Mouse (Mus musculus): Measurements from ENCODE around the gene Tgfbr3l.

Gene Tgfbr3l

DNA sequence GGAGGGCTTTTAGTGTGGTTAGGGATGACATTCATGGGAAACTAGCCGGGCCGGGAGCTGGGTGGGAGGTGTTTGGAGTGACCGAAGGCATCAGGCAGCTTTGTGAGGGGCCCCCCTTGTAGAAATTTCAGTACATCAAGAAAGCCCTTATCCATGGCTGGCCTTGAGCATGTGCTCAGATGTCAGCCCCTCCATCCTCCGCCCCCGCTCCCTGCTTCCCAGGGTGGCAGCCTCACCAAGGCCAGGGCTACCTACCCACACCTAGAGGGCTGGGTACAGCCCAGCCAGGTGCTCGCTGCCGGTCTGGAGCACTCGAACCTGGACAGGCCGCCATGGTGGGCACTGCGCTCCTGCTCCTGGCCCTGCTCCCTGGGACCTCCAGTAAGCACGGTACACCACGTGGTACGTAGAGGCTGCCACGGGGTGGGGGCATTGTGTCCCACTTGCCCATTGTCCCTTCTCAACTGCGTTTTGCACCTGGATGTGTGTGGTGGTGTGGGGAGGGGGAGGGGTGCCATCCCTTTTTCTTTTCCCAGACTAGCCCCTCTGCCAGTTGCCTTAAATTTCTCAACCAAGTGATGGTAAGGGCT, at the start of gene Tgfbr3l:
Gene Tgfbr3l, plus strand, starts transcription at position 264 of the 590 bp plus-strand sequence.
- DNase-seq (ENCODE audit: low spot score), result no peak

DNA sequence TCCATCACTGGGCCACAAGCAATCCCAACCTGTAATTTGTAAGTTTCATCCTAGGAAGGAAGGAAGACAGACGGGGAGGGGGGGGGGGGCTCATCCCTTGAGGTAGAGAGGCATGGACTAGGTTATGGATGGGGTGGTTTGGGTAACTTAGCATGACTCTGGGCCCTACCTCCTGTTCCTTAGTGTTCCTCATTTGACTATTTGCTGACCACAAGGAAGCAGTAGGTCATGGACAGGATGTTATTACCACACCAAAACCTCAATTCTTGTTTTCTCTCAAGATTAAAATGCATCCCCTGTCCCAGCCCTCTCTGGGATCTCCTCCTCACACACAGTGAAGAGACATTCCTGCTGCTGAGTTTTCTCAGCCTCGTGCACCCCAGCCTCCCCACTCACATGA, 46.7 kb upstream of the Tgfbr3l start:
- no peak for DNase-seq (ENCODE audit: low spot score)

DNA sequence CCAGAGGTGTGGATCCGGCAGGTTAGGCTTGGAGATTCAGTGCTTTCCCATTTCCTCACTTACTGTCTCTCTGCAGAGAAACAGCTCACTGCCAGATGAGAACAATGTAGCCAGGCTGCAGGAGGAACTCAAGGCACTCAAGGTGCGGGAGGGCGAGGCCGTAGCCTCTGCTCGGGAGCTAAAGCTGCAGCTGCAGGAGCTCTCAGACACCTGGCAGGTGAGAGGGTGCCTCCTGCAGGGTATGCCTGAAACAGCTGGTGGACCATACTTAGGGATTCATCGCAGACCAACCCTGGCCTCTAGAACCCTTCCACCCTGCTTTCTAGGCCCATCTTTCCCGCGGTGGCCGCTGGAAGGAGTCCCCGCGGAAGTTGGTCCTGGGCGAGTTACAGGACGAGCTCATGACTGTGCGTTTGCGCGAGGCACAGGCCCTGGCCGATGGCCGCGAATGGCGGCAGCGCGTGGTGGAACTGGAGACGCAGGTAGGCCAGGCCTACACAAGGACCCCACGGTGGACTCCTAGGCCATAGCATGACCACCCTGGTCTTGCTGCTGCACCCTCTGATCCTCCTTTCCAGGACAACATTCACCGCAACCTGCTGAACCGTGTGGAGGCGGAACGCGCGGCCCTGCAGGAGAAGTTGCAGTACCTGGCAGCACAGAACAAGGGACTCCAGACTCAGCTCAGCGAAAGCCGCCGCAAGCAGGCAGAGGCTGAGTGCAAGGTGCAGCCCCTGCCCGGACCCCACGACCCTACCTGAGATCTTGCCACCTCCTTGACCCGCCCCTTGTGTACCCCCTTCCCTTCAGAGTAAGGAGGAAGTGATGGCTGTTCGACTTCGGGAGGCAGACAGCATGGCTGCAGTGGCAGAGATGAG, 42.5 kb upstream of the Tgfbr3l start:
- DNase-seq (ENCODE audit: low spot score), result no peak

DNA sequence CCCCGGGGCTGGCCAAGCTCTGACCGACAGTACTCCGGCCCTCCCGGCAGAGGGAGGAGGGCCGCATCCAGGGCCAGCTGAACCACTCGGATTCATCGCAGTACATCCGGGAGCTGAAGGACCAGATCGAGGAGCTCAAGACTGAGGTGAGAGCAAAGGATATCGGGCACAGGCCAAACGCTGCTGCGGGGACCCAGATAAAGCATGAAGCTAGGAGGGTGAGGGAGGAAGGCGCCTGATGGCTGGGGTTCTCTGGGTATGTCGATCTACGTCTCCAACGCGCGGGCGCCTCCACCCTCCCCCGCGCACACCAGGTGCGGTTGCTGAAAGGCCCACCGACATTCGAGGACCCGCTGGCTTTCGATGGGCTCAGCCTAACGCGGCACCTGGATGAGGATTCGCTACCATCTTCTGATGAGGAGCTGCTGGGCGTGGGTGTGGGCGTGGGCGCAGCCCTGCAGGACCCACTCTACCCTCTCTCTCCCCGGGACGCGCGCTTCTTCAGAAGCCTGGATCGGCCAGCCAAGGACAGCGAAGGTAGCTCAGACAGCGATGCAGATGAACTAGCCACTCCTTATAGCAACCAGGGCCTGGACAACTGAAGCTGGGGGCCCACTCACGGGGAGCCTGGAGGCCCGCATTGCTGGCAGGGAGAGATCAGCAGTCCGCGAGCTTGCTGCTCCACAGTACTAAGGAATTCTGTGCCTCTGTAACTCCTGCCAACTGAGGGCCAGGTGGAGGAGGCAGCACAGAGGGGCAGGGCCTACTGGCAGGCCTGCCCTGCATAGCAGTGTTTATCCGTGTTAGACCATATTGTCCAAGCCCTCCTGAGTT, 41.6 kb upstream of the Tgfbr3l start:
- no peak for DNase-seq (ENCODE audit: low spot score)

DNA sequence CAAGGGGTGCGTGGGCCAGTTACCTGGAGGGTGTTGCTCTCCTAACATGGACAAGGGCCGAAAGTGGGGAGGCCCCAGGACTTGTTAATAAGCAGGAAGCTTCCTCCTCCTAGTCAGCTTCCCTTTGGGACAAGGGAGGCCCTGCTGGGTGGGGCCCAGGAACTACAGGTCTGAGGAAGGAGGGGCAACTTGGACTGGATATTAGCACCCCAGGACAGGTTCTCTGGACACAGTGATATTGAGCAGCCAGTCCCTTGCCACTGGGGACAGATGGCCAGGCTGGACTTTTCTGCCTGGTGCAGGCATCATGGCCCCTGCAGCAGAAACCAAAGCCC, 41.0 kb upstream of the Tgfbr3l start:
- no peak for DNase-seq (ENCODE audit: low spot score)

DNA sequence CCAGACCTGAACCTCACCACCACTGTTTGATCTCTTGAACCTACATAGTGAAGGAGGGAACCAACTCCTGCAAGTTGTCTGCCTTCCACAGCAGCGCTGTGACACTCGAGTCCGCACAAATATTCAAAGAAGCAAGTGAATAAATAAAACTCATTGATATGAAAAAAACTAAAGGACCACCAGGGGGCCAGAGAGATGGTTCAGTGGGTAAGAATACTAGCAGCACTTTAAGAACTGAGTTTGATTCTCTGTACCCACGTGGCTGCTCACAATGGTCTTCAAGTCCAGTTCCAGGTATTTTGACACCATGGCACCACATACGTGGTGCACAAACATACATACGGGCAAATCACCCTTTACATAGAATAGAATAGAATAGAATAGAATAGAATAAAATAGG, 36.9 kb upstream of the Tgfbr3l start:
- DNase-seq (ENCODE audit: low spot score), result no peak

DNA sequence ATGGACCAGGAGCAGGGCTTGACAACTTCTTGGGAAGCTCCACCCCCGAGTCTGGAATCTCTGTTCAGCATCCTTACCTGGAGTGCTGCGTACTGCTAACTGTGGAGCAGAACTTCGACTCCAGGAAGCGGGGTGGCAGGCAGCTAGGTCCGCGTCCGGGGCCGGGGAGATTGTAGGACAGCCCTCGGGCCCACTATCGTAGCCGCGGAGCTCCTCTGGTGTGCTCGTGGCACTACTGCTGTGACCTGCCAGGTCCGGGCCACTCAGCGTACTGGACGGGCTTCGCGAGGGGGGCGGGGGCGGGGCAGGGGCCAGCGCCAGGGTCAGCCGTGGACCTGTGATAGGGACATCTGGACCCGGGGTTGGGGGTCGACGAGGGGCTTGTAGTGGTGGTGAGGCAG, 35.2 kb upstream of the Tgfbr3l start:
- DNase-seq (ENCODE audit: low spot score), result no peak

DNA sequence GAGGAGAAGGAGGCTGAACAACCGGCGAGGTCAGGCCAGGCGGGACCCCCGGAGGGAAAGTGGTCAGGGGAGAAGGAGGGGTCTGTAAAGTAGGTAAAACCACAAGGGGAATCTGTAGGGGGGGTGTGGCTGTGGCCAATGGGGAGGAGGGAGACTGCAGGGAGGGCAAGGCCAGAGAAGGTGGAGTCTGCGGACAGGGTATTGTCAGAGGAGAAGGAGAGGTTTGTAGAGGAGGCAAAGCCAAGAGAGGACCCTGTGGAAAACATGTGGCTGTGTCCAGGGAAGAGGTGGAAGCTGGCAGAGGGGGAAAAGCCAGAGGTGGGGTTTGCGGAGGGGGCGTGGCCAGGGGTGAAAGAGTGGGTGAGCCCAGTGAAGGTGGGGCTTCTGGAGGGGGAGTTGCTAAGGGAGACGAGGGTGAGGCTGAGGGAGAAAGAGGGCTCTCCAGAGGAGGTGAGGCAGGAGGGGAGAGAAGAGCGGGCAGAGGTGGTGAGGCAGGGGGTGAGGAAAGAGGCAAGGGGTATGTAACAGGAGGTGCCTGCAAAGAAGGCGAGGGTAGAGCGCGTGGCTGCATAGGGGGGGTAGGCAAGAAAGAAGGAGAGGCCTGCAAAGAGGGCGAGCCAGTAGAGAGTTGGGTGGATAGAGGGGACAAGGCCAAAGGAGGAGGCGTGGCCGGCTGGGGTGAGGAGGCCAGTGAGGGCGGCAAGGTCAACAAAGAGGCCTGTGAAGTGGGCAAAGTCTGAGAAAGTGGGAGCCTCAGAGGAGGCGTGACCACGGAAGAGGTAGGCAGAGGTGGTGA, 34.6 kb upstream of the Tgfbr3l start:
- DNase-seq (ENCODE audit: low spot score), result no peak

DNA sequence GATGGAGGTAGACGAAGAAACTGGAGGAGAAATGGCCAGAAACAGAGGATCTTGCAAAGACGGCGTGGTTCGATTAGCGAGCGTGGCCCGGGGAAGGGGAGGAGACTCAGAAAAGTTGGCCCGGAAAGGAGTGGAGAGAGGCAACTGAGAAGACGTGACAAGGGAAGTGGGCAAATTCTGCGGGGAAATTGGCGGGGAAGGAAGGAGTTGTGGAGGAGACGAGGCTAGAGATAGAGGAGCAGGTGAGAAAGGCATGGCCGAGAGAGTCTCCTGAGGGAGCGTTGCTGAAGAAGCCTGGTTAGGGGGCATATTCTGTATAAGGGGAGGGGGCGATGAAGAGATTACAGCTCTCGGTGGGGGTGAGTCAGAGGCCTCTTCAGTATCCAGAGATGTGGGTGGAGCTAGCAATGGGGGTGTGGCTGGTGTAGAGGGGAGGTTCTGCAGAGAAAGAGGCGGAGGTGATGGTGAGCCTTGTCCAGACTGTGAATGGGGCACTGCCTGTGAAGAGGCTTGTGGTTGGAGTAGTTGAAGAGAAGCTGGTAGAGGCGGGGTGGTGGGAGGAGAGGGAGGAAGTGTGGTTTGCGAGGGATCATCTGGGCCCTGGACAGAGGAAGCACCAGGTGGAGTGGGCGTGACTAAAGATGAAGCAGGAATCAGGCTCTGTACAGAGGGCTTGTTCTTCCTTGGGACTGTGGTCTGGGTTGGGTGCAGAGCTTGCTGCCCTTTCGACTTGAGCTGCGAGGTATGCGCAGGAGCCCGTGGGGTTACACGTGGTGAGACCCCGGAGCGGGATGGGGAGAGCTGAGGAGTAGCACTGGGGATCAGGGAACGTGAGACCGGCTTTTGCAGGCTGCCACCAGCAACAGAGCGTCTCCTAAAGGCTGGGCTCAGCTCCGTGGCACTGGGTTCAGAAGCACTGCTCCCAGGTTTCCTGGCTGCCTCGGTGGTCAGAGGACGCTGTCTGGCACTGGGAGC, 33.7 kb upstream of the Tgfbr3l start:
- no peak for DNase-seq (ENCODE audit: low spot score)

DNA sequence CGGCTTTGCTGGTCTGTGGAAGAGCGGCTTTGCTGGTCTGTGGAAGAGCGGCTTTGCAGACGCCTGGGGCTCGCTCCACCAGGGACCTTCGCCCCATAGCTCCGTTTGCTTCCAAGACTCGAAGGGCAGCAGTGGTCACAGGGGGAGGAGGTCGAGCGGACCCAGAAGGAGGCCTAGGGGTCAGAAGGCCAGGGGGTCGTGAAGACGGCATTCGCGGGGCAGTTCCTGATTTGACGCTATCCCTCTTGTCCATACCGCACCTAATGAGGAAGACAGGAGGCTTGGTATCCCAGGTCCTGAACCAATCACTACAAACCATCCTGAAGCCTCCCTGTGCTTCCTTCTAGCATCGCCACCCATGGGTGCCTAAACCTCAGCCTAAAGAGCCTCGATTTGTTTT, 31.7 kb upstream of the Tgfbr3l start:
- no peak for DNase-seq (ENCODE audit: low spot score)

DNA sequence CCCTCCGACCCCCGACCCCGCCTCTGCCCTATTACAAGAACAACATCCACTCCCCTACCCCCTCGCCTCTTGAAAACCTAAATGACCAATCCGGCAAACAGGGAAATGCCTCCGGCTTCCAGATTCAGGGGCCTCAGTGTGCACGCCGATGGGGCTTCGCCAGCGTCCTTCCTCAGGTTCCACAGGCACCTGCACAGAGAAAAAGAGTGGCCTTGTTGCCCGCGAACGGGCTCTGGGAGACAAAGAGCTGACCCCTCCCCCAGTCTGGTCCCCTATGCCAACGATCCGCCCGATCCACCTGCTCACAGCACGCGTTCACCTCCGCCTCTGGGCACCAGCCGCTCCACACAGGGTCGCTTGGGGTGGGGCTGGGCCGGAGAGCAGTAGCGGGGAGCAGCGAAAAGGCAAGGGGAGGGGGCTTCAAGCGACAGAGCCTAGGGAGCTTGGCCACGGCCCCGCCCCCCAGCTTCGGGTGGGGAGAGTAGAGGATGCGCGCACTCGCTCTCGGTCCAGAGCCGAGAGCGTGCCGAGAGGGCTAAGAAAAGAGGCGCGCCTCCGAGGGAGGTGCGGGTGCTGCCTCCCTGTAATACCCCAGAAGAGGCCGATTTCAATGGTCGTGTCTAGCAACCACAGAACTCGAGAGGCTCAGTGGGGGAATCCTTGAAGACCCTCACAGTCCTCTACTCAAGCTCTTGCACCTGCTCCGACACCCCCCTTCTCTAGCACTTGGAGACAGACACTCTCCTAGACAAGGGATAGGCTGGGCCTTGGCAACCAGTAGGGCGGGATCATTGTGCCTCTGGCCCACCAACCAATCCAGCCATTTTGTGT, 31.0 kb upstream of the Tgfbr3l start, which contains the start of gene Prr36:
Gene Prr36, minus strand, starts transcription at position 669 of the 831 bp plus-strand sequence.
- no peak for DNase-seq (ENCODE audit: low spot score)

DNA sequence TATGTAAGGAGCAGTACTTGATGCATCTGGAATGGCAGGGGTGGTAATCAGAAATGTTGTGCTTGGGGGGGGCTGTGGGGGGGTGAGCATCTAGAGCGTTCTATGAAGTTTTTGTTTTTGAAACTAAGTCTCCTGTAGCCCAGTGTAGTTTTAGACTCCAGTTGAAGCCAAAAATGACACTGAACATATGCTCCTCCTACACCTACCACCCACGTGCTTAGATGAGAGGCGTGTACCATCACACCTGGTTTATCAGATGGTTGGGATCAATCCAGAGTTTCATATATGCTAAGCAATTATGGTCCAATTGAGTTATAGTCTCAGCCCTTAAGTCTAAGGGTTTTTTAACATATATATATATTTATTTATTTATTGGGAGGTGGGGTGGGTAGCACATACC, 28.4 kb upstream of the Tgfbr3l start:
- no peak for DNase-seq (ENCODE audit: low spot score)

DNA sequence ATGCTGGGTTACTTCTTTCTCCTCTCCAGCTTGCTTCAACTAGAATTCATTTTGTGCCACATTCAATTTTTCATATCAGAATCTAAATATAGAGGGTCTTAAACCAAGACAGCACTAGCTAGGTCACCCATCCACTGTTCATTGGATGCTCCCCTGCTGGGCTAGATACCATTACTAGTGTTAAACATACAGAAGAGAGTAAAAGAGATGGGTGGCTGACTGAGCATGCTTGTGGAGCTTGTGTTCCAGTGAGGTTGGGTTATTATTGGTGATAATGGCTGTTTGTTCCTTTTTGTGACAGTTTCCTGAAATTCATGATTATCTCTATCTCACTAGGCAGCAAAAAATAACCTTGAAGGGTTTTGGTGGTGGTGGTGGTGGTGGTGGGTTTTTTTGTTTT, 26.0 kb upstream of the Tgfbr3l start:
- DNase-seq (ENCODE audit: low spot score), result no peak

DNA sequence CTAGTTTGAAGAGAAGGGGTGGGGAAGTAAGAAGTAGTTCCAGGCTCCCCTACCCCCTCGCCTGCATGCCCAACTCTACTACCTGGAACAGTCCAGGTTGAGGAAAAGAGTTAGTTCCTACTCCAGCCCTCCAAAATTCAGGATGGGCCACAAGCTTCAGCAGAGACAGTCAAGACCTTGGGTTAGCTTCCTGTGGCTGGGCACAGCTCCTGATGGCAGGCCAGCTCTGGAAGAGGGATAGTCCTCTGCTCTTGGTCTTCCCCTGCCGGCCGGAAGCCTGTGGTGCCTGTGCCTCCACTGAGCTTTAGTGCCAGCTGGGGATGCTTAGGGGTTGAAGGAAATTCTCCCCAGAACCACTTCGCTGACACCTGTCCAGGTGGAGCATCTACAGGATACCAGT, 21.7 kb upstream of the Tgfbr3l start:
- DNase-seq (ENCODE audit: low spot score), result no peak

DNA sequence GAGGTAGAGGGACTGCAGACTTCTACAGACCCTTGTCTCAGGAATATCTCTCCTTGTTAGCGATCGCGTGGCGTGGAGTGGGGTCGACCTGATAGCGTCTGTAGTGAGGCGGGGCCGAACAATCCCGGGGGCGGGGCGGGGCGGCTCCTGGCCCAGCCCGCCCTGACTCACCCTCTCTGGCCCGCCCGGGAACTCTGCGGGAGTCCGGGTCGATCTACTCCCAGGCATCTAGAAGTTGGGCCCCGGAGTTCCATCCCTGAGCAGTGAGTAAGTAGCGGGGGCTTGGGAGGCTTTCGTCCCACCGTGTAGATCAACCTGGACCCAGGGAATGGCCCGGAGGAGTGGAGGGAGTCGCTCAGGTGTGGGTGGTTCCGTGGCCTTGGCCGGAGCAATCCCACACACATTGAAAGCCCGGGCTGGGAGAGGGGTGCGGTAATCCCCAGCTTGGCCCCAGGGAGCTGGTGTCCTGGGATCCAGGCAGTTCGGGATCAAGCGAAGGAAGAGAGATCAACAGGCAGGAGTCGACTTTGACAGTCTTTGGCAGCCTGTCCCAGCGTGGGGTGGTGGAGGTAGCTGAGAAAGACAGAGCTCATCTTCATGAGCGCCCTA, 21.2 kb upstream of the Tgfbr3l start, which contains the start of gene Lrrc8e:
Gene Lrrc8e, plus strand, starts transcription at position 89 of the 609 bp plus-strand sequence.
- DNase-seq (ENCODE audit: low spot score), result no peak

DNA sequence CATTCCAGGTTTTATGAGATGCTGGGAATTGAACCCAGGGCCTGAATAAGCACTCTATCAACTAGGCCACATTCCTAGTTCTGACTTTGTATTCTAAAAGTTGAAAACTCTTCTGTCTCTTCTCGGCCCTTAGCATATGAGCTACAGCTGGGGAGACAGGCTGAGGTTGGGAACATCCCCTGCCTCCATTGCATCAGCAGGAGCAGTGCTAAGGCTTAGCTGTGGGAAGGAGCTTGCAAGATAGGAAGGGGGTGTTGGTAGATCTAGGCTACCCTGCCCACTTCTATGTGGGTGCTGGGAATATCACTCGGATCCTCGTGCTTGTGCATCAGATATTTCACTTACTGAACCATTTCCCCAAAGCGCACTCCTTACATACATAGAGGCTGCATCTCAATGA, 20.1 kb upstream of the Tgfbr3l start:
- no peak for DNase-seq (ENCODE audit: low spot score)

DNA sequence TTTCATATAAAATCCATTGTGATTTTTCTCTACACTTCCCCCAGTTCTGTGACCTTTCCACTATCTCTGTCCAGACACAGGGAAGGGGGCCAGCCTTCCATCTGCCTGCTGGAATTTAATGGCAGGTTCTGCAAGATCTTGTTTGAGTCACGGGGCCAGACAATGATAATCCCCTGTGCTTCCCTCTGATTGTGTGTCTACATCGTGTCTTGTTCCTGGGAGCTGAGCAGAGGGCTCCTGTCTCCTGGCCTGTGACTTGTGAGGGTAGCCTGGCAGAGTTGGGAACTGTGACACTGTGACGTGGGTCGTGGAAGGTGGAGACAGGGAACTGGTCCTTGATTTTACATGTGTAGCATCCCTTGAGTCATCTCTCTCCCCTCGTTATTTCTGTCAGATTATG, 18.2 kb upstream of the Tgfbr3l start:
- no peak for DNase-seq (ENCODE audit: low spot score)

DNA sequence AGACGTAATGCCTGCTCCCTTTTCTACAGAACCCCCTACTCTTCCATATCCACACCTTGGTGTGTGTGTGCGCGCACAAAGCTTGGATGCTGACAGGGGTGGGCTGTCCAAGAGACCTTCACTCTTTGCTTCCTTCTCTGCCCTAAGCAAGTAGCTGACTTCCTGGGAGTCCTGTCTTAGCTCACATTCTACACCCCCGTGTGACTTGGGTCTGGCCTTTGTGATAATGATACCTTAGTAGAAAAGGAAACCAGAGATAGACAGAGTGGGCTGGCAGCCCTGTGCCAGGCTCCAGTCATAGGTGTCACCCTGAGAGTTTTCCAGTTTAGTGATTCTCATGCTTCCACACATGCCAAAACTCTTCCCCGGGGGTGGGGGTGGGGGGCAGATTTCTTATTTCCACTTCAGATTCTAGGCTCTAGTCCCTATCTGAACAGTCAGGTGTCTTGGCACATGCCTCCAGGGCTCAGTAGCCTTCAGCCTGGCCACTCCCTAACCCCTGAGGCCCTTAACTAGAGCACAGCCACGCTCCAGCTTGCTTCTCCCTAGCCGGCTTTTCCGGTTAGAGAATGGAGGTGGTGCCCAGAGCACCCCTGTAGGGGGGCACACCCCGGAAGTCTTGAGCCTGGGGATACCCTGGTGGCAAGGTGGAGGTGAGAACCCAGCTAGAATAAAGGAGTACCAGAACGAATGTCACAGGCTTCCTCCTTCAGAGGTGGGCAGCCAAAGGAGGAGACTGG, 17.2 kb upstream of the Tgfbr3l start:
- DNase-seq (ENCODE audit: low spot score), result no peak

Measured in urinary bladder, postnatal 10 days (tissue).